Mouse (Mus musculus): Measurements from ENCODE around the gene Adamts2. TPM values are rescaled to one million over a fixed set of nuclear protein-coding genes. Genes with fewer than 3 reads are reported as not detected.

Gene Adamts2
- polyA plus RNA-seq (2012; rRNA removed) = 2.0 and 2.3 TPM in 2 replicates

GRCm38 (mm10) chr11:50601641-50602355, at the start of gene Adamts2:
Gene Adamts2, plus strand, starts transcription at chr11:50602084.

GRCm38 (mm10) chr11:50827010-50827953, 225.4 kb downstream of the Adamts2 start, which contains the start of gene Zfp354c:
Gene Zfp354c, minus strand, starts transcription at chr11:50827724.

GRCm38 (mm10) chr11:50841023-50841735, 239.3 kb downstream of the Adamts2 start, which contains the start of gene Zfp879:
Gene Zfp879, minus strand, starts transcription at chr11:50841552.

GRCm38 (mm10) chr11:50850177-50850735, 248.4 kb downstream of the Adamts2 start, which contains the start of gene Grm6:
Gene Grm6, plus strand, starts transcription at chr11:50850685.

Other genes starting within 250 kb of the Adamts2 start
- 0.16 and 0.18 TPM in 2 replicates for gene Cby3, start 247.6 kb upstream of the Adamts2 start, polyA plus RNA-seq (2012; rRNA removed)
- gene Hnrnph1, start 225.1 kb upstream of the Adamts2 start, polyA plus RNA-seq (2012; rRNA removed) = 141 and 147 TPM in 2 replicates
- gene Rufy1, start 171.0 kb upstream of the Adamts2 start, polyA plus RNA-seq (2012; rRNA removed) = 6.8 and 7.1 TPM in 2 replicates
- gene Zfp354c, start 225.6 kb downstream of the Adamts2 start, polyA plus RNA-seq (2012; rRNA removed) = 0.32 and 0.48 TPM in 2 replicates
- 0.08 and 0.11 TPM in 2 replicates for gene Zfp879, start 239.5 kb downstream of the Adamts2 start, polyA plus RNA-seq (2012; rRNA removed)
- 0.06 and 0.08 TPM in 2 replicates for gene Grm6, start 248.6 kb downstream of the Adamts2 start, polyA plus RNA-seq (2012; rRNA removed)

Measured in liver, embryonic 18 days (tissue).